Mouse (Mus musculus): ENCODE results near the gene Ap2s1. TPM values are rescaled to one million over a fixed set of nuclear protein-coding genes. Genes with fewer than 3 reads are reported as not detected.

Gene Ap2s1
- polyA plus RNA-seq, 1 experiment from 2014 or later: 287 TPM

DNA sequence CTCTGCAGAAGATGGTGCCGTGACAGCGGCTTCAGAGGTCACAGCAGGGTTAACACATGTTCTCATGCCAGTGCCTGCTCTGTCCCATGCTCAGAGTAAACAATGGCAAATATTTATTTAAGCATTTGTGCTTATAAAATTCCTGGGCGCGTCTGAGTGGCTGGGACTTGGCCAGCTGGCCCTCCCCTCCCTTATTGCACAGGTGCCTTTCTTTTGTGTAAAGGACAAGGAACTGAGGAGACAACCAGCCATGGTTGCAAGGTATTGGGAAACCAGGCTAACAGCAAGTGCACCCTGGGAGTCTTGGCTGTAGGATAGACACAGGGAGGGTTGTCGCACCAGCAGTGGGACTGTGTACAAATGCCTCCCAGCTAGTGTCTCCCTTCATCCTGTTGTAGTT, 54.1 kb downstream of the Ap2s1 start:
- peak overlapping the region; percentile 72 for H3K27ac ChIP-seq (ENCODE audit: low read depth)
- peak; percentile 80 for ATAC-seq (ENCODE audit: insufficient read depth)
- no peaks in the 10 kb centered on the region for H3K27me3 ChIP-seq (ENCODE audit: insufficient read depth, low read length)
- no peaks in the 10 kb centered on the region; the same call in 1 of the 2 replicates for H3K4me1 ChIP-seq (ENCODE audit: insufficient read depth)
- 17% methylated on average over 5 of the region's 5 CpGs for WGBS
- H3K9ac ChIP-seq: no peak overlapping the region
- no peak overlapping the region for H3K4me2 ChIP-seq
- DNase-seq: peak; percentile 66
- TF ChIP-seq CTCF (IDR thresholded peaks at IDR 0.05; ENCODE audit: low read depth): no peak
- peaks cover 41% of the 10 kb centered on the region for H3K36me3 ChIP-seq (ENCODE audit: insufficient read depth)
- H3K4me3 ChIP-seq (ENCODE audit: low read depth, low read length): no peak overlapping the region
- H3K9me3 ChIP-seq (ENCODE audit: low read depth, low read length): no peaks in the 10 kb centered on the region

DNA sequence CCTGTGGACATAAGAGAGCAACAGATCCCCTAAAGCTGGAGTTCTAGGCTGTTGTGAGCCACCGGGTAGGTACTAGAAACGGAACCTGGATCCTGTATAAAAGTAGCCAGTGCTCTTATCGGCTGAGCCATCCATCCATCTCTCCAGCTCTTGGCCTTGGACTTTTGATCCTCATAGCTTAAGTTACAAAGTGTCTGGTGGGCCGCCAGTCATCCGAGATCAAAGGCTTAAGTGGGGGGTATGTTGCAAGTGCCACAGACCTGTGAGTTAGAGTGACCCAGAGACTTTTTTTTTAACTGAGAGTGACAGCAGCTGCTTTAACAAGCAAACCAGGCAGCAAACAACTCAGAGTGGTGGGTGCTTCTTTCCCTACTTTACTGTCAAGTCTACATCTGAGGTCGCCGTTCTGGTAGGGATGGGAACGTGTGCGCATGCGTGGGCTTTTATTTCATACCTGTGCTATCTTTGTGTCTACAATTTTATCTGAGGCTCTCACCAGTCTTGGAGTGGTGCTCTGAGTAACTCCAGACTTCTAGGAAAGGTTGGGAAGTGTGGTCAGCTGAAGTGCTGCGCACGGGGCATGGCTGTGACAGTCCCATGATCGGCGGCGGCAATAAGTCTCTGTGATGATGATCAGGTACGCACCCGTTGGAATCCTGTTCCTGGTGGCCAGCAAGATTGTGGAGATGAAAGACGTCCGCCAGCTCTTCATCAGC, 55.0 kb downstream of the Ap2s1 start:
- H3K36me3 ChIP-seq (ENCODE audit: insufficient read depth): peaks cover 41% of the 10 kb centered on the region

DNA sequence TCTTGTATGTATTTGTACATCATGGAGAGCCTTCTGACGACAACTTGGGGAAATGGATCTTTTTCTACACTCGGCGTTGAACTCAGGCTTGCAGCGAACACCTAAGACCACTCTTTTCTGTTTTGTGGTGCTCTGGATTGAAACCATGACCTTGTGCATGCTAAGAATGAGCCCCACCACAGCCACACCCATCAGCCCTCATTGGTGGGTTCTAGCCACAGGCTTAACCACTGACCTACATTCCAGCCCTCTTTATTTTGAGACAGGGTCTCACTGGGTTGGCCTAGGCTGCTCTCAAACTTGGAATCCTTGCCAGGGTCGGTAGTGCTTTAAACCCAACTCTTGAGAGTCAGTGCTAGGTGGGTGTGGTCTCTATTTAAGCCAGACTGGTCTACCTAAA, 56.7 kb downstream of the Ap2s1 start:
- ATAC-seq (ENCODE audit: insufficient read depth) (no peak), DNase-seq (no peak)
- H3K4me2 ChIP-seq: no peak overlapping the region
- no peak overlapping the region for H3K27ac ChIP-seq (ENCODE audit: low read depth)
- H3K9me3 ChIP-seq (ENCODE audit: low read depth, low read length): no peaks in the 10 kb centered on the region
- peaks cover 40% of the 10 kb centered on the region for H3K36me3 ChIP-seq (ENCODE audit: insufficient read depth)
- H3K27me3 ChIP-seq (ENCODE audit: insufficient read depth, low read length): no peaks in the 10 kb centered on the region
- no peak overlapping the region for H3K4me3 ChIP-seq (ENCODE audit: low read depth, low read length)
- TF ChIP-seq CTCF (IDR thresholded peaks at IDR 0.05; ENCODE audit: low read depth): no peak
- 88% methylated on average over 5 of the region's 5 CpGs for WGBS
- H3K4me1 ChIP-seq (ENCODE audit: insufficient read depth): no peaks in the 10 kb centered on the region; the same call in 1 of the 2 replicates
- no peak overlapping the region for H3K9ac ChIP-seq

More for the DNA sequence above, 55.0 kb downstream of the Ap2s1 start:
- DNase-seq: peak; percentile 26
- Histone ChIP-seq H3K27me3 (ENCODE audit: insufficient read depth, low read length) (no peaks in the 10 kb centered on the region), H3K9ac (no peak overlapping the region), H3K4me3 (ENCODE audit: low read depth, low read length) (no peak overlapping the region), H3K4me1 (ENCODE audit: insufficient read depth) (no peaks in the 10 kb centered on the region; the same call in 1 of the 2 replicates), H3K9me3 (ENCODE audit: low read depth, low read length) (no peaks in the 10 kb centered on the region), H3K27ac (ENCODE audit: low read depth) (peak overlapping the region; percentile 72), H3K4me2 (peak overlapping the region; percentile 30)
- no peak for ATAC-seq (ENCODE audit: insufficient read depth)
- TF ChIP-seq CTCF (IDR thresholded peaks at IDR 0.05; ENCODE audit: low read depth): no peak
- WGBS: 67% methylated on average over 19 of the region's 19 CpGs

Other genes with a start within 250 kb of the Ap2s1 start
- 29.6 and 30.5 TPM in 2 replicates for gene Arhgap35, start 123.4 kb upstream of the Ap2s1 start, polyA plus RNA-seq (2014; fragmentation: Nextera tagmentation; extraction: Ambion mirVana)
- not detected in 2 replicates for gene Ceacam15, start 62.7 kb upstream of the Ap2s1 start, polyA plus RNA-seq (2014; fragmentation: Nextera tagmentation; extraction: Ambion mirVana)
- gene Ceacam9, start 16.5 kb upstream of the Ap2s1 start, polyA plus RNA-seq (2014; fragmentation: Nextera tagmentation; extraction: Ambion mirVana): not detected in 2 replicates
- 32.6 and 35.7 TPM in 2 replicates for gene Slc1a5, start 42.9 kb downstream of the Ap2s1 start, polyA plus RNA-seq (2014; fragmentation: Nextera tagmentation; extraction: Ambion mirVana)
- gene Strn4, start 77.5 kb downstream of the Ap2s1 start, polyA plus RNA-seq (2014; fragmentation: Nextera tagmentation; extraction: Ambion mirVana): 117 and 134 TPM in 2 replicates
- gene Fkrp, start 78.3 kb downstream of the Ap2s1 start, polyA plus RNA-seq (2014; fragmentation: Nextera tagmentation; extraction: Ambion mirVana): 27.7 and 31.9 TPM in 2 replicates
- gene Prkd2, start 104.5 kb downstream of the Ap2s1 start, polyA plus RNA-seq (2014; fragmentation: Nextera tagmentation; extraction: Ambion mirVana): 19.6 and 20.2 TPM in 2 replicates
- 6.6 and 7.8 TPM in 2 replicates for gene Dact3, start 136.9 kb downstream of the Ap2s1 start, polyA plus RNA-seq (2014; fragmentation: Nextera tagmentation; extraction: Ambion mirVana)
- 10.8 and 11.1 TPM in 2 replicates for gene Gng8, start 153.4 kb downstream of the Ap2s1 start, polyA plus RNA-seq (2014; fragmentation: Nextera tagmentation; extraction: Ambion mirVana)
- 1.3 and 1.6 TPM in 2 replicates for gene Ptgir, start 168.1 kb downstream of the Ap2s1 start, polyA plus RNA-seq (2014; fragmentation: Nextera tagmentation; extraction: Ambion mirVana)
- 139 and 155 TPM in 2 replicates for gene Calm3, start 185.7 kb downstream of the Ap2s1 start, polyA plus RNA-seq (2014; fragmentation: Nextera tagmentation; extraction: Ambion mirVana)
- 3.1 and 3.3 TPM in 2 replicates for gene Pnmal2, start 206.3 kb downstream of the Ap2s1 start, polyA plus RNA-seq (2014; fragmentation: Nextera tagmentation; extraction: Ambion mirVana)
- gene Pnmal1, start 221.3 kb downstream of the Ap2s1 start, polyA plus RNA-seq (2014; fragmentation: Nextera tagmentation; extraction: Ambion mirVana): 0.11 and 0.20 TPM in 2 replicates
- gene Gm42372, start 244.7 kb downstream of the Ap2s1 start, polyA plus RNA-seq (2014; fragmentation: Nextera tagmentation; extraction: Ambion mirVana): 0.09 and 0.20 TPM in 2 replicates